Mouse (Mus musculus) heart, adult 2 months (tissue): Measurements from ENCODE around the gene Gm7030. TPM values are rescaled to one million over a fixed set of nuclear protein-coding genes. Genes with fewer than 3 reads are reported as not detected.
A peak's percentile ranks its signal among the peaks of the same experiment; 100 is the strongest.
"Not testable (repeated sequence)": the region's sequence is repeated elsewhere in the genome, so short reads cannot be mapped to it uniquely, and the experiment has no call there.

ENCODE experiments used
- DNase-seq, 2 experiments: peaks; one replicate each; pipeline ENCODE4 v3.0.0; 2021
- H3K27ac ChIP-seq: fragments of 200-600 bp; 2 replicates; pipeline ENCODE4 v1.8.1; 2022
- H3K27me3 ChIP-seq: fragments of 200-500 bp; 2 replicates; pipeline ENCODE4 v1.6.1; 2012; ENCODE audit warnings: mild to moderate bottlenecking, low read length, inconsistent platforms, mixed read lengths; ENCODE audit not compliant: control insufficient read depth, insufficient read depth
- H3K36me3 ChIP-seq: fragments of 200-500 bp; 2 replicates; pipeline ENCODE4 v1.6.1; 2012; ENCODE audit warnings: low read length, inconsistent platforms; ENCODE audit not compliant: control insufficient read depth, insufficient read depth
- H3K4me1 ChIP-seq: fragments of 200-500 bp; 2 replicates; pipeline ENCODE4 v1.6.1; 2011; ENCODE audit warnings: low read length; ENCODE audit not compliant: control insufficient read depth, insufficient read depth
- H3K4me3 ChIP-seq: fragments of 200-600 bp; 2 replicates; pipeline ENCODE4 v1.8.1; 2022
- H3K79me2 ChIP-seq: fragments of 200-500 bp; replicated peaks from 2 replicates; pipeline ENCODE4 v1.6.1; 2012; ENCODE audit warnings: mild to moderate bottlenecking, inconsistent platforms, low read length, moderate library complexity, mixed read lengths; ENCODE audit not compliant: control insufficient read depth, insufficient read depth
- H3K9ac ChIP-seq: fragments of 200-500 bp; 2 replicates; pipeline ENCODE4 v1.6.1; 2012; ENCODE audit warnings: low read depth, mild to moderate bottlenecking, control low read depth, inconsistent platforms, low read length, mixed read lengths
- CTCF ChIP-seq: fragments of 200-600 bp; IDR thresholded peaks from 2 replicates; pipeline ENCODE4 v1.8.1; 2022; ENCODE audit warnings: antibody characterized with exemption, mild to moderate bottlenecking, moderate library complexity
- EP300 ChIP-seq: fragments of 200-500 bp; IDR thresholded peaks from 2 replicates; pipeline ENCODE4 v1.6.1; 2011; ENCODE audit warnings: low read depth, low read length, control low read depth; ENCODE audit not compliant: insufficient read depth
- POLR2A ChIP-seq: fragments of 200-500 bp; IDR thresholded peaks from 2 replicates; pipeline ENCODE4 v1.6.1; 2011; ENCODE audit warnings: mild to moderate bottlenecking, low read depth, low read length, control low read depth; ENCODE audit not compliant: insufficient read depth
- WGBS: fragments of 180-500 bp; shearing (Covaris S2); methylation state at CpG from one replicate; pipeline ENCODE4 v1.1.7; 2018; 5-methylcytosine and 5-hydroxymethylcytosine counted together
- intact Hi-C: fragments of 180-260 bp; cut with DNase I; formaldehyde crosslinking; loops from one replicate; pipeline ENCODE4 v1.15.1; 2025
- polyA plus RNA-seq: library from polyadenylated mRNA; depleted of rRNA; stranded (reverse); fragments of >200 nt; gene quantifications from 2 replicates; pipeline ENCODE4 v1.2.3, GENCODE M21; 2012
- total RNA-seq, 2 experiments: library from RNA; stranded (reverse); gene quantifications; 2 replicates each; pipeline ENCODE4 v1.2.3; 2021

Gene Gm7030
- total and polyA plus RNA-seq, 3 experiments: not detected

DNA sequence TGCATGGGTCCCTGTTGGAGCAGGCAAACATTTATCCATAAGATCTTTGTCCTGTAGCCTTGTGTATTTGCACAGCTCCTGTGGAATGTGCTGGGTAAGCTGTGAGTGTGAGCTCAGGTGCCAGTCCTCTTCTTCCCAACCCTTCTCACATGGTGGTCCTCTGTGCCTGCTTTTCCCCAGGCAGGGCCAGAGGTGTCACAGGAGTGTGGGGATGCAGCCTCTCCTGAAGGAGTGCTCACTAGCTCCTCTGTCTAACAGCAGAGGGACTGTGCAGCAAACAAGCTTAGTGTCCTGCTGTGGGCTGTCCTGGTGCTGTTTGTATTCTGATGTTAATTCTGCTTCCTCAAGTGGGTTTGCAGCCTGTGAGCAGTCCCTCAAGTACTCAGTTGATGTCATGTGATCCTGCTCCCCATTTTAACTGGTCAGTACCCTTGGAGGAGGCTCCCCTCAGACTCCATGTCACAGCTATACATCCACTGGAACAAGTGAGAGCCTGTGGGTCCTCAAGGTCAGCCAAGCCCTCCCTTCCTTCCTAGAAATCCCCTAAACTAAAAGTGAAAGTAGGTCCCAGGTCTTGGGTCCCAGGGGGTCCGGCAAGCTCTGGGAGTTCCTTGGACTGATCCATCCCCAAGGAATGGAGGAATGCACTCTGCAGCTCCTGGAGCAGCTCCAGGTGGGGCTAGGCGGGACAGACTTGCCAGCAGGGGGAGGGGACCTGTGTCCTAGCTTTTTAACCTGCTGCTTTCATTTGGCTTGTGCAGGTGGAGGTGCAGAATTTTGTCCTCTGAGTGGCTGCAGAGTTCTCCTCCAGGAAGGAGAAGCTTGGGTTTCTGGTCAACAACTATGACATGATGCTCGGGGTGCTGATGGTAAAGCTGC is 25.3 kb upstream of the Gm7030 start:
- Histone ChIP-seq H3K4me1 (no peaks in the 10 kb centered on the region; the same call in 1 of the 2 replicates), H3K4me3 (no peak overlapping the region), H3K36me3 (no peaks in the 10 kb centered on the region), H3K27ac (no peak overlapping the region), H3K79me2 (no peaks in the 10 kb centered on the region), H3K27me3 (peaks cover 7% of the 10 kb centered on the region), H3K9ac (no peak overlapping the region)
- TF ChIP-seq EP300 (no peak), CTCF (no peak), POLR2A (no peak)
- 15% methylated on average over 3 of the region's 3 CpGs for WGBS
- intact Hi-C loops: no loop called here
- no peak for DNase-seq

DNA sequence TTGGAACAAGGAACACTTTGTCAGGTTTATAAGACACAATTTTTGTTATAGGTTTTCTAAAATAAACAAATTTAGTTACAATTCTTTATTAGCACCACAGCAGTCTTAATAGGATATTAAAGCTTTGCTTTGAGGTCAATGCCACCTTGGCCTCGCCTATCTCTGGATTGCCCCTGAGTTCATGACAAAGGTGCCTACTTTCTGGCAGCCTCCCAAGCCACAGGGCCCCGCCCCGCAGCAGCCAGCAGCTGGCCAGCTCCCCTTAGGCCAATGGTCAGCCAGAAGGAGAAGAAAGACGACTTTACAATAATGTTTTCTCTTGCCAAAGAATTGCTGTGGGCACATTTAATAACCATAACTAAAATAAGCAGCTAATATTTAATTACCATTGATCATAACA is 22.0 kb upstream of the Gm7030 start:
- H3K79me2 ChIP-seq, H3K27ac ChIP-seq, H3K36me3 ChIP-seq, intact Hi-C loops, H3K4me3 ChIP-seq, H3K27me3 ChIP-seq, H3K9ac ChIP-seq, H3K4me1 ChIP-seq, DNase-seq: not testable (repeated sequence)
- 55% methylated on average over 4 of the region's 4 CpGs for WGBS

DNA sequence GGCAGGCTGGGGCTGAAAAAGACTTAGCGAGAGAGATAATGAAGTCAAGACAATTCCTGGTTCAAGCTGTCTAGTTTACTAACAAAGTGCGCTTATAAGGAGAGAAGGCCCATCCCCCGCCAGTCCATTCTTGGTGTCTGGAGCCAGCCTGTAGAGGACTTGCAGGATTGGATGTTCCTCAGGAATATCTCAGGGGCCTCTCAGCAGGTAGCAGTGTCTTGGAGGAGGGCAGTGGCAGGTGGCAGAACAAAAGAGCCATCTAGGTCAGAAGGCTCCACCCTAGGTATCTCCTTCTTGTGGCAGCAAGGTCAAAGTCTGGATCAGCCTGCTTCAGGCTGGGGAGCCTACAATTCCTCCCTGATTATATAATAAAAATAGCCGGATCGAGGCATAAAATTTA is 19.2 kb upstream of the Gm7030 start:
- not testable (repeated sequence) for H3K27ac ChIP-seq, H3K4me3 ChIP-seq, H3K4me1 ChIP-seq, DNase-seq, H3K79me2 ChIP-seq, H3K36me3 ChIP-seq, H3K9ac ChIP-seq
- H3K27me3 ChIP-seq: peaks cover 12% of the 10 kb centered on the region
- intact Hi-C loops: loop anchor here (10.0 kb wide), 1 partner anchor 46 kb away; the partner anchor contains the start of gene H2-T3
- WGBS: 90% methylated on average over 5 of the region's 5 CpGs

DNA sequence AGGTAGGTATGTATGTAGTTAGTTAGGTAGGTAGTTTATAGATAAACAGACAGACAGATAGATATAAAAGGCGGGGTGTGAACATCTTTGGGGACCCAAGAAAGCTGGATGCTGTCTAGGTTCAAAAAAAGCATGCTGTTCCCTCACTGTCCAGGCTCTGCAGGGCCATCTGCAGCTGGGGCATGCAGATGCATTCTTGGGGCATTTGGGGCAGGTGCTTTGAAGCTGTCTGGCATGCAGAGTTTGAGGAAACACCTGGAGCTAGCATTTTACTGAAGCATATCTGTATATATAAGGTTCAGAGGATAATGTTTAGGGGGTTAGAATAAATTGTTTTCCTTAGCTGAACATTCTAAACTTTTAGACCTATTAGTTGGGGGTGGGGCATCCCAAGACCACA is 17.7 kb upstream of the Gm7030 start:
- H3K4me3 ChIP-seq, DNase-seq, H3K27ac ChIP-seq, H3K4me1 ChIP-seq, H3K79me2 ChIP-seq, H3K36me3 ChIP-seq, H3K9ac ChIP-seq: not testable (repeated sequence)
- 81% methylated on average over 1 of the region's 1 CpGs for WGBS
- H3K27me3 ChIP-seq: peaks cover 12% of the 10 kb centered on the region
- intact Hi-C loops: loop anchor here (10.0 kb wide), 1 partner anchor 48 kb away; the partner anchor contains the start of gene H2-T3

DNA sequence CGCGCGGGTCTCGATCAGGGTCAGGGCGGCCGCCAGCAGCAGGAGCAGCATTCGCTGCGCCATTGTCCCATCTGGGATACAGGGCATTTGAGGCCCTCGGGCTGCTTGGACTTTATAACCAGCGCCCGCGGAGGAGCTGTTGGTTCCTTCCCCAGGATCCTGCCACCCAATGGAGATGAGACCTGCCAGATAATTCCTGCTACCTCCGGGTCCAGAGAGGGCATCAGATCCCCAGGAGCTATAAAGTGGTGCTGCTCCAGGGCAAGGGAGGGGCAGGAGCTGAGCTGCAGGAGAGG is 16.6 kb upstream of the Gm7030 start:
- not testable (repeated sequence) for H3K36me3 ChIP-seq, H3K27ac ChIP-seq, DNase-seq, H3K4me1 ChIP-seq, H3K79me2 ChIP-seq
- peak overlapping the region; percentile 66 for H3K9ac ChIP-seq
- peaks cover 12% of the 10 kb centered on the region for H3K27me3 ChIP-seq
- peak overlapping the region; percentile 49 for H3K4me3 ChIP-seq
- intact Hi-C loops: loop anchor here (10.0 kb wide), 1 partner anchor 49 kb away; the partner anchor contains the start of gene H2-T3
- 7% methylated on average over 13 of the region's 13 CpGs for WGBS

DNA sequence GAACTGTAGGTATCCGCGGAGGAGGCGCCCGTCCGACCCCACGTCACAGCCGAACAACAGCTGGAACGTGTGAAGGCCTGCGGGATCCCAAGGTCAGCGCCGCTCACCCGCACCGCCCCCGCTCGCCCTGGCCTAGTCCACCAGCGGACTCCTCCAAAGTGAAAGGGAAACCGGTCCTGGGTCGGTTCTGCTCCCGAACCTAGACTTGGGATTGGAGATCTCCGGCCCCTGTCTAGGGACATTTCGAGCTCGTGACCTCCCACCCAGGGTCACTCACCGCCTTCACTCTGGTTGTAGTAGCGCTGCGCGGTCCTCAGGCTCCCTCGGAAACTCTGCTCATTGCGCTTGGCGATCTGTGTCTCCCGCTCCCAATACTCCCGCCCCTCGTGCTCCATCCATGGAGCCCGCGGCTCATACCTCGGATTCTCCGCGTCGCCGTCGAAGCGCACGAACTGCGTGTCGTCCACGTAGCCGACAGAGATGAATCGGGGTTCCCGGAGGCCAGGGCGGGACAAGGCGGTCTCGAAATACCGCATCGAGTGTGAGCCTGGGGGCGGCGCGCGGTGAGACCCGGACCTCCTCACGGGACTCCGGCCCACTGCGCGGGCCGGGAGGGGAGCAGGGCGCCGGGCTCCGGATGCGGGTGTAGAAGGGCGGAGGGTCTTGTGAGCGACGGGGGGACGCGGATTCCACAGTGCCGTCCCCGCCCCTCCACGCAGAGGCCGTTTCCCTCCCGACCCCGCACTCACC is 16.1 kb upstream of the Gm7030 start:
- no peaks in the 10 kb centered on the region for H3K79me2 ChIP-seq
- DNase-seq: peak in 1 of 2 experiments; percentile 35
- H3K4me3 ChIP-seq: peak overlapping the region; percentile 49
- H3K9ac ChIP-seq: peak overlapping the region; percentile 66
- 2% methylated on average over 78 of the region's 78 CpGs for WGBS
- H3K27ac ChIP-seq: no peak overlapping the region
- TF ChIP-seq POLR2A: no peak
- TF ChIP-seq EP300: no peak
- no peak for TF ChIP-seq CTCF
- no peaks in the 10 kb centered on the region for H3K36me3 ChIP-seq
- H3K27me3 ChIP-seq: peaks cover 12% of the 10 kb centered on the region
- intact Hi-C loops: loop anchor here (10.0 kb wide), 1 partner anchor 50 kb away; the partner anchor contains the start of gene H2-T3
- no peaks in the 10 kb centered on the region for H3K4me1 ChIP-seq

DNA sequence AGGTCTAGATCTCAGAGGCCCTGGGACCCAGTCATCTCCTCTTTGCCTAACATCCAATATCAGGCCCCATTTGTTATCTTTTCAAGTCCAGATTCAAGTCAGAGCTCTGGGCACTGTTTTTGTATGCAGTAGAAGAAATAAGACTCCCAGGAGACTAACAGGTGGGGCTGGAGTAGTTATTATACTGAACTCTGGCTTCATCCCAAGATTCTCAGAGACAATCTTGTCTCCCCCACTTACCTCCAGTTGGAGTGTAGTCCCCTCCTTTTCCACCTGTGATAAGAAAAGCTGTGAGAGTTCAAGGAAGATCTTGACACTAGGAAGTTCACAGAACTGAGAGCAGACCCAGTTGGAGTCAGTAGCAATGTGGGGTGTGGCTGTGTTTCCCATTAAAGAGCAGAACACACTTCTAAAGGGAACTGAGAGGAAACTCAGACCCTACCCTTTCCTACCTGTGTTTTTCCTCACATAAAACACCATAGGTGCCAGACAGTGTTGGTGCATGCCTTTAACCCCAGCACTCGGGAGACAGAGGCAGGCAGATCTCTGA is 7.1 kb upstream of the Gm7030 start:
- intact Hi-C loops: loop anchor here (10.0 kb wide), 1 partner anchor 72 kb away; no protein-coding TSS in a partner anchor
- not testable (repeated sequence) for H3K27ac ChIP-seq, DNase-seq, H3K27me3 ChIP-seq, H3K79me2 ChIP-seq, H3K4me1 ChIP-seq, H3K36me3 ChIP-seq, H3K9ac ChIP-seq, H3K4me3 ChIP-seq
- 59% methylated on average over 1 of the region's 1 CpGs for WGBS

DNA sequence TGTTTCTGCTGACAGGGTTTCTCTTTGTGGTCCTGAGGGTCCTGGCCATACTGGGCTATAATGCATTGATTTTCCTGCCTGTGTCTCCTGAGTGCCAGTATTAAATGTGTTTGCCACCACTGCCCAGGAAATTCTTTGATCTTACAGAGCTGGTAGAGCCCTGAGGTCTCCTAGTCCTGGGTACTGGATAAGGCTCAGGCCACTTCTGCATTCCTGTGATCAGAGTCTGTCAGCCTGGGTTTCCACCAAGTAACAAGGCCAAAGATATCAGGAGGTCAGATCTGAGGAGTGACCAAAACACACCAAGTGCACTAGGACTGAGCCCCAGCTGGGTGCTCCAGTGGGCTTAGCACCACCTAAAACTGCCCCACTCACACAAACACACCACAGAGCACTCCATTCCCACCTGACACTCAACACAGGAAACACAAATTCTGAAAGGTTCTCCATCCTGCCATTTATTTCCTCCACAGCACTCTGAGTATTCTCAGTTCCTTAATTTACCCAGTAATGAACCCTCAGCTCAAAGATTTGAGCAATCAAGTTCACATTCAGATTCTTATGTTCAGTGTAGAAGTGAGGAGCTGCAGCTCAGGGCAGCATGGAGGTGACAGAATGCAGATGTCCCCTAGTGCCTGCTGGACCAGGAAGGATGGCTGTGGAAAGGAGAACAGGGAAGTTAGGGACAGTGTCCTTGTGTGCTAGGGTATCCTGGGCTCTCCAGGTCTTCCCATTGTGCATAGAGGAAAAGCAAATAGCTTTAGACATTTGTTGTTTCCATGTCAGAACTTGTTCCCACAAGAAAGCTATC is 6.4 kb upstream of the Gm7030 start:
- intact Hi-C loops: loop anchor here (10.0 kb wide), 1 partner anchor 71 kb away; no protein-coding TSS in a partner anchor
- H3K79me2 ChIP-seq, H3K27ac ChIP-seq, DNase-seq, H3K27me3 ChIP-seq, H3K4me3 ChIP-seq, H3K4me1 ChIP-seq, H3K9ac ChIP-seq, H3K36me3 ChIP-seq: not testable (repeated sequence)
